Mouse (Mus musculus) cerebellum, adult 9-11 months (tissue): ENCODE data around the gene Olfr913.

Source experiments
- DNase-seq: peaks from one replicate; pipeline ENCODE4 v3.0.0; 2022

Gene Olfr913

GRCm38 (mm10) chr9:38592459-38592858, at the start of gene Olfr913:
Gene Olfr913 (plus strand): TSS chr9:38592759.
- no peak for DNase-seq

GRCm38 (mm10) chr9:38579878-38580277, 12.7 kb upstream of the Olfr913 start, which contains the start of gene Olfr912:
Gene Olfr912 (plus strand): TSS chr9:38580178.
- DNase-seq = no peak

- no peak for DNase-seq
Observed at GRCm38 (mm10) chr9:38591056-38591455, 1.5 kb upstream of the Olfr913 start.

- no peak for DNase-seq
Observed at GRCm38 (mm10) chr9:38604802-38605201, 12.2 kb downstream of the Olfr913 start, which contains the start of gene Olfr914. Gene Olfr914 (plus strand): TSS chr9:38605102.

- no peak for DNase-seq
Observed at GRCm38 (mm10) chr9:38632406-38632805, 39.8 kb downstream of the Olfr913 start.
